Mouse (Mus musculus): ENCODE measurements at regions not wholly inside any gene's neighbourhood (a gene's known extent, or its start where the extent isn't known, plus 50 kb on each side); places are given as distances from the start of the nearest gene placed in this dataset. TPM values are rescaled to one million over a fixed set of nuclear protein-coding genes. Genes with fewer than 3 reads are reported as not detected.

- Histone ChIP-seq H3K36me3 (replicated peaks; ENCODE audit: control insufficient read depth, insufficient read depth, low read length) (no peaks in the 10 kb centered on the region), H3K27ac (ENCODE audit: low read depth) (no peak overlapping the region), H3K27me3 (ENCODE audit: control insufficient read depth, insufficient read depth, low read length) (no peaks in the 10 kb centered on the region), H3K9me3 (replicated peaks; ENCODE audit: control insufficient read depth, low read length) (no peaks in the 10 kb centered on the region), H3K9ac (replicated peaks; ENCODE audit: low read depth, low read length) (no peak overlapping the region), H3K4me1 (ENCODE audit: control insufficient read depth, insufficient read depth) (no peaks in the 10 kb centered on the region), H3K4me2 (ENCODE audit: low read depth, low read length) (no peak overlapping the region), H3K4me3 (ENCODE audit: low read depth, low read length) (no peak overlapping the region)
- ATAC-seq (ENCODE audit: insufficient read depth, low read depth) (no peak), DNase-seq (ENCODE audit: low spot score) (no peak)
- no peak for TF ChIP-seq CTCF (IDR thresholded peaks at IDR 0.05; ENCODE audit: low read depth)
- WGBS, result 75% methylated on average over 2 of the region's 2 CpGs
These were observed 128.7 kb upstream of the Tenm2 start for GRCm38 (mm10) chr11:37364430-37364829.

- no peak for DNase-seq (ENCODE audit: low spot score)
- H3K27ac ChIP-seq (ENCODE audit: low read depth), result no peak overlapping the region
- no peak overlapping the region for H3K4me3 ChIP-seq (ENCODE audit: low read depth, low read length)
- H3K27me3 ChIP-seq (ENCODE audit: control insufficient read depth, insufficient read depth, low read length), result no peaks in the 10 kb centered on the region
- no peaks in the 10 kb centered on the region for H3K36me3 ChIP-seq (replicated peaks; ENCODE audit: control insufficient read depth, insufficient read depth, low read length)
- H3K9me3 ChIP-seq (replicated peaks; ENCODE audit: control insufficient read depth, low read length), result no peaks in the 10 kb centered on the region
- 68% methylated on average over 2 of the region's 2 CpGs for WGBS
- ATAC-seq (ENCODE audit: insufficient read depth, low read depth), result no peak
- TF ChIP-seq EP300 (IDR thresholded peaks at IDR 0.05; ENCODE audit: low read depth), result no peak
- TF ChIP-seq CTCF (IDR thresholded peaks at IDR 0.05; ENCODE audit: low read depth), result no peak
- H3K4me2 ChIP-seq (ENCODE audit: low read depth, low read length), result no peak overlapping the region
- no peak overlapping the region for H3K9ac ChIP-seq (replicated peaks; ENCODE audit: low read depth, low read length)
- H3K4me1 ChIP-seq (ENCODE audit: control insufficient read depth, insufficient read depth), result no peaks in the 10 kb centered on the region
These were observed 119.3 kb upstream of the Tenm2 start for GRCm38 (mm10) chr11:37355074-37355473.

- WGBS, result 83% methylated on average over 2 of the region's 2 CpGs
- Histone ChIP-seq H3K4me3 (ENCODE audit: low read depth, low read length) (no peak overlapping the region), H3K27me3 (ENCODE audit: control insufficient read depth, insufficient read depth, low read length) (no peaks in the 10 kb centered on the region), H3K27ac (ENCODE audit: low read depth) (no peak overlapping the region), H3K4me1 (ENCODE audit: control insufficient read depth, insufficient read depth) (no peaks in the 10 kb centered on the region), H3K36me3 (replicated peaks; ENCODE audit: control insufficient read depth, insufficient read depth, low read length) (no peaks in the 10 kb centered on the region), H3K4me2 (ENCODE audit: low read depth, low read length) (no peak overlapping the region), H3K9me3 (replicated peaks; ENCODE audit: control insufficient read depth, low read length) (no peaks in the 10 kb centered on the region), H3K9ac (replicated peaks; ENCODE audit: low read depth, low read length) (no peak overlapping the region)
- TF ChIP-seq CTCF (IDR thresholded peaks at IDR 0.05; ENCODE audit: low read depth), result no peak
- TF ChIP-seq EP300 (IDR thresholded peaks at IDR 0.05; ENCODE audit: low read depth), result no peak
- DNase-seq (ENCODE audit: low spot score) (no peak), ATAC-seq (ENCODE audit: insufficient read depth, low read depth) (no peak)
These were observed 73.9 kb upstream of the Tenm2 start for GRCm38 (mm10) chr11:37309691-37310090.

GRCm38 (mm10) chr11:37306656-37307055 lies 70.9 kb upstream of the Tenm2 start:
- Histone ChIP-seq H3K9me3 (replicated peaks; ENCODE audit: control insufficient read depth, low read length) (no peaks in the 10 kb centered on the region), H3K9ac (replicated peaks; ENCODE audit: low read depth, low read length) (no peak overlapping the region), H3K4me3 (ENCODE audit: low read depth, low read length) (no peak overlapping the region), H3K4me1 (ENCODE audit: control insufficient read depth, insufficient read depth) (no peaks in the 10 kb centered on the region), H3K27me3 (ENCODE audit: control insufficient read depth, insufficient read depth, low read length) (no peaks in the 10 kb centered on the region), H3K36me3 (replicated peaks; ENCODE audit: control insufficient read depth, insufficient read depth, low read length) (no peaks in the 10 kb centered on the region), H3K4me2 (ENCODE audit: low read depth, low read length) (no peak overlapping the region), H3K27ac (ENCODE audit: low read depth) (no peak overlapping the region)
- DNase-seq (ENCODE audit: low spot score) (no peak), ATAC-seq (ENCODE audit: insufficient read depth, low read depth) (no peak)
- 64% methylated on average over 2 of the region's 2 CpGs for WGBS
- TF ChIP-seq CTCF (IDR thresholded peaks at IDR 0.05; ENCODE audit: low read depth) (no peak), EP300 (IDR thresholded peaks at IDR 0.05; ENCODE audit: low read depth) (no peak)

Small RNA genes lying in the stretch of these regions (microRNA-seq; reads per million reads assigned to microRNA genes)
- not detected for gene Gm25693
